Mouse (Mus musculus) heart, postnatal 14 days (tissue): Measurements from ENCODE around the gene Insig2. TPM values are rescaled to one million over a fixed set of nuclear protein-coding genes. Genes with fewer than 3 reads are reported as not detected.

Experiments used
- DNase-seq, 2 experiments: peaks; one replicate each; pipeline ENCODE4 v3.0.0; 2021 to 2022
- intact Hi-C: fragments of 180-260 bp; cut with DNase I; formaldehyde crosslinking; loops from one replicate; pipeline ENCODE4 v1.15.1; 2025
- long read RNA-seq, 2 experiments: library from polyadenylated mRNA; stranded (forward); transcript quantifications; one replicate each; pipeline ENCODE4 v2.0.0; 2021
- total RNA-seq, 2 experiments: library from RNA; stranded (reverse); gene quantifications; 2 replicates each; pipeline ENCODE4 v1.2.3; 2021

Gene Insig2
- total RNA-seq: 10 to 100 TPM; 62.6 to 64.8 TPM
- long read RNA-seq, experiment 1, transcript Insig2-201 (6 exons, 2,697 nt): major isoform, 117 of 148 reads
- long read RNA-seq, experiment 1, partial matches to known transcripts: 2 of 148 reads
- long read RNA-seq, experiment 1, other reads (novel, unspliced or antisense): 24 of 148 reads
- long read RNA-seq, experiment 2, transcript Insig2-201 (6 exons, 2,697 nt): major isoform, 132 of 147 reads
- long read RNA-seq, experiment 2, partial matches to known transcripts: 0 of 147 reads
- long read RNA-seq, experiment 2, other reads (novel, unspliced or antisense): 13 of 147 reads

GRCm38 (mm10) chr1:121332485-121332884, at the start of gene Insig2:
Insig2 (minus strand) TSS chr1:121332589.
- intact Hi-C loops: no loop called here
- no peak for DNase-seq

- no peak for DNase-seq
- intact Hi-C loops: no loop called here
Measured at GRCm38 (mm10) chr1:121381562-121381961, 49.2 kb upstream of the Insig2 start.

GRCm38 (mm10) chr1:121380033-121380432, 47.6 kb upstream of the Insig2 start:
- DNase-seq: no peak
- intact Hi-C loops: no loop called here

GRCm38 (mm10) chr1:121377901-121378300, 45.5 kb upstream of the Insig2 start:
- intact Hi-C loops: no loop called here
- DNase-seq: no peak

- DNase-seq: no peak
- intact Hi-C loops: no loop called here
Measured at GRCm38 (mm10) chr1:121377410-121377809, 45.0 kb upstream of the Insig2 start.

GRCm38 (mm10) chr1:121373631-121374030, 41.2 kb upstream of the Insig2 start:
- intact Hi-C loops: no loop called here

GRCm38 (mm10) chr1:121372656-121373055, 40.3 kb upstream of the Insig2 start:
- DNase-seq: no peak
- intact Hi-C loops: no loop called here

More at GRCm38 (mm10) chr1:121373631-121374030, 41.2 kb upstream of the Insig2 start:
- no peak for DNase-seq

GRCm38 (mm10) chr1:121371449-121371848, 39.1 kb upstream of the Insig2 start:
- DNase-seq: no peak
- intact Hi-C loops: no loop called here

- intact Hi-C loops: no loop called here
- DNase-seq: no peak
Measured at GRCm38 (mm10) chr1:121367257-121367656, 34.9 kb upstream of the Insig2 start.

GRCm38 (mm10) chr1:121360561-121360960, 28.2 kb upstream of the Insig2 start:
- intact Hi-C loops: no loop called here
- no peak for DNase-seq

GRCm38 (mm10) chr1:121359680-121360079, 27.3 kb upstream of the Insig2 start:
- intact Hi-C loops: no loop called here
- no peak for DNase-seq

GRCm38 (mm10) chr1:121353779-121354178, 21.4 kb upstream of the Insig2 start:
- no peak for DNase-seq
- intact Hi-C loops: no loop called here

GRCm38 (mm10) chr1:121351037-121351436, 18.6 kb upstream of the Insig2 start:
- DNase-seq: no peak
- intact Hi-C loops: no loop called here

GRCm38 (mm10) chr1:121350616-121351015, 18.2 kb upstream of the Insig2 start:
- DNase-seq: no peak
- intact Hi-C loops: no loop called here

- intact Hi-C loops: no loop called here
- no peak for DNase-seq
Measured at GRCm38 (mm10) chr1:121348875-121349847, 16.8 kb upstream of the Insig2 start.

GRCm38 (mm10) chr1:121343966-121344365, 11.6 kb upstream of the Insig2 start:
- intact Hi-C loops: no loop called here
- no peak for DNase-seq

- intact Hi-C loops: no loop called here
- DNase-seq: no peak
Measured at GRCm38 (mm10) chr1:121335789-121336188, 3.4 kb upstream of the Insig2 start.

- intact Hi-C loops: no loop called here
Measured at GRCm38 (mm10) chr1:121333986-121334703, 1.8 kb upstream of the Insig2 start.

GRCm38 (mm10) chr1:121330621-121331020, 1.8 kb downstream of the Insig2 start:
- DNase-seq: no peak
- intact Hi-C loops: no loop called here

More at GRCm38 (mm10) chr1:121333986-121334703, 1.8 kb upstream of the Insig2 start:
- no peak for DNase-seq

- DNase-seq: peak in 1 of 2 experiments; percentile 32
- intact Hi-C loops: loop anchor here (5.0 kb wide), 1 partner anchor 68 kb away; no protein-coding TSS in a partner anchor
Measured at GRCm38 (mm10) chr1:121329391-121329790, 3.0 kb downstream of the Insig2 start.

- no peak for DNase-seq
- intact Hi-C loops: loop anchor here (5.0 kb wide), 1 partner anchor 69 kb away; no protein-coding TSS in a partner anchor
Measured at GRCm38 (mm10) chr1:121328193-121328555, 4.2 kb downstream of the Insig2 start.
